Mouse (Mus musculus) heart, embryonic 12.5 days (tissue): ENCODE measurements around the gene Vmac. TPM values are rescaled to one million over a fixed set of nuclear protein-coding genes. Genes with fewer than 3 reads are reported as not detected.

Experiments
- ATAC-seq: fragments of 200-750 bp; cut with Nextera tagmentation; 2 replicates; pipeline ENCODE4 v1.8.0; 2017; ENCODE audit warnings: moderate TSS enrichment, moderate library complexity; ENCODE audit not compliant: insufficient number of reproducible peaks, low FRiP score
- H3K27ac ChIP-seq: fragments of 300-500 bp; sonication (generic); 2 replicates; pipeline ENCODE4 v1.5.1; 2016; ENCODE audit warnings: mild to moderate bottlenecking, moderate library complexity; ENCODE audit not compliant: poor library complexity, severe bottlenecking
- H3K27me3 ChIP-seq: fragments of 300-500 bp; sonication (generic); replicated peaks from 2 replicates; pipeline ENCODE4 v1.6.1; 2016; ENCODE audit warnings: mild to moderate bottlenecking, moderate library complexity
- H3K36me3 ChIP-seq: fragments of 300-500 bp; sonication (generic); 2 replicates; pipeline ENCODE4 v1.6.1; 2016; ENCODE audit warnings: mild to moderate bottlenecking, moderate library complexity
- H3K4me1 ChIP-seq: fragments of 300-500 bp; sonication (generic); replicated peaks from 2 replicates; pipeline ENCODE4 v1.6.1; 2016; ENCODE audit warnings: mild to moderate bottlenecking
- H3K4me2 ChIP-seq: fragments of 300-500 bp; sonication (generic); 2 replicates; pipeline ENCODE4 v1.6.1; 2016; ENCODE audit warnings: mild to moderate bottlenecking, moderate library complexity
- H3K4me3 ChIP-seq: fragments of 300-500 bp; sonication (generic); 2 replicates; pipeline ENCODE4 v1.5.1; 2016; ENCODE audit warnings: mild to moderate bottlenecking
- H3K9ac ChIP-seq: fragments of 300-500 bp; sonication (generic); 2 replicates; pipeline ENCODE4 v1.6.1; 2016; ENCODE audit warnings: mild to moderate bottlenecking, moderate library complexity
- H3K9me3 ChIP-seq: fragments of 300-500 bp; sonication (generic); replicated peaks from 2 replicates; pipeline ENCODE4 v1.6.1; 2016; ENCODE audit warnings: mild to moderate bottlenecking, moderate library complexity
- whole genome bisulfite sequencing: fragments of 180-500 bp; shearing (Covaris S2); methylation state at CpG from one replicate; pipeline ENCODE4 v1.1.7; 2016; 5-methylcytosine and 5-hydroxymethylcytosine counted together
- polyA plus RNA-seq: library from polyadenylated mRNA; unstranded; fragments of >200 nt; fragmentation: Nextera tagmentation; extraction: Ambion mirVana; gene quantifications from 2 replicates; pipeline ENCODE4 v1.2.1, GENCODE M21; 2016

Gene Vmac
- polyA plus RNA-seq, 1 experiment from 2014 or later: 12.1 TPM

- H3K36me3 ChIP-seq: peaks cover 26% of the 10 kb centered on the region
- WGBS: 47% methylated on average over 11 of the region's 11 CpGs
- no peaks in the 10 kb centered on the region for H3K27me3 ChIP-seq
- H3K9ac ChIP-seq: peak overlapping the region; percentile 51
- H3K27ac ChIP-seq: no peak overlapping the region
- H3K4me1 ChIP-seq: peaks cover 44% of the 10 kb centered on the region
- ATAC-seq: no peak
- no peaks in the 10 kb centered on the region for H3K9me3 ChIP-seq
- peak overlapping the region; percentile 91 for H3K4me2 ChIP-seq
- H3K4me3 ChIP-seq: 0 out of 2 replicates have a peak overlapping the region, but pooled peaks have one; percentile 94
These were observed 2.5 kb downstream of the Vmac start for GRCm38 (mm10) chr17:56715360-56715759.

GRCm38 (mm10) chr17:56709708-56710107 lies 8.1 kb downstream of the Vmac start:
- peaks cover 81% of the 10 kb centered on the region for H3K36me3 ChIP-seq
- 90% methylated on average over 3 of the region's 3 CpGs for WGBS
- no peak overlapping the region for H3K4me3 ChIP-seq

DNA sequence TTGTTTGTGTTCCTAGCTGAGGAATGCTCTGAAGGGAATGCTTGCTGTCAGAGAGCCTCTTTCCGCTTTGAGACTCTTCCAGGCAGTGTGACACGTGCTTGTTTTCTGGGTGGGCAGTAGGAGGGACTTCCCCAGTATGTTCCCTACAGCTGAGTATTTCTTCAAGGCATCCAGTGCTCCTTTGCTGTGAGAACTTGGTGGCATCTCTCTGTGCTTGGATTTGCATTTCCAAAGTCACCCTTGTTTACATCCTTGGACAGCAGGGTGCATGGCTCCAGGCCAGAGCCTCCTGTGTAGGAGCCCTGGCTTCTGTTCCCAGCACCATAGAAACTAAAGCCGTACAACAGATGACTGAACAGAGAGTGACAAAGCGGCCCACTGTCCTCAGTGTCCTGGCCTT lies 9.1 kb downstream of the Vmac start:
- ATAC-seq: no peak
- H3K36me3 ChIP-seq: peaks cover 90% of the 10 kb centered on the region
- no peak overlapping the region for H3K4me3 ChIP-seq
- no peaks in the 10 kb centered on the region for H3K9me3 ChIP-seq
- H3K4me1 ChIP-seq: peaks cover 4% of the 10 kb centered on the region
- H3K4me2 ChIP-seq: no peak overlapping the region
- H3K27ac ChIP-seq: no peak overlapping the region
- H3K27me3 ChIP-seq: no peaks in the 10 kb centered on the region
- no peak overlapping the region for H3K9ac ChIP-seq
- 74% methylated on average over 4 of the region's 4 CpGs for WGBS

More at GRCm38 (mm10) chr17:56709708-56710107, 8.1 kb downstream of the Vmac start:
- Histone ChIP-seq H3K9me3 (no peaks in the 10 kb centered on the region), H3K27ac (no peak overlapping the region), H3K9ac (no peak overlapping the region), H3K4me1 (peaks cover 13% of the 10 kb centered on the region), H3K4me2 (no peak overlapping the region), H3K27me3 (no peaks in the 10 kb centered on the region)
- no peak for ATAC-seq

- no peak for ATAC-seq
- Histone ChIP-seq H3K9me3 (no peaks in the 10 kb centered on the region), H3K4me1 (no peaks in the 10 kb centered on the region), H3K4me3 (no peak overlapping the region), H3K27me3 (no peaks in the 10 kb centered on the region), H3K36me3 (peaks cover 96% of the 10 kb centered on the region), H3K9ac (no peak overlapping the region), H3K27ac (no peak overlapping the region), H3K4me2 (no peak overlapping the region)
- WGBS: 100% methylated on average over 1 of the region's 1 CpGs
These were observed 11.3 kb downstream of the Vmac start for GRCm38 (mm10) chr17:56706515-56706914.

GRCm38 (mm10) chr17:56703038-56703437 lies 14.8 kb downstream of the Vmac start:
- no peak for ATAC-seq

GRCm38 (mm10) chr17:56700451-56700850 lies 17.4 kb downstream of the Vmac start:
- Histone ChIP-seq H3K4me3 (no peak overlapping the region), H3K27me3 (no peaks in the 10 kb centered on the region), H3K36me3 (peaks cover 97% of the 10 kb centered on the region), H3K4me1 (0 out of 2 replicates have a peak, but pooled peaks cover 1% of the 10 kb centered on the region), H3K9me3 (no peaks in the 10 kb centered on the region), H3K27ac (no peak overlapping the region), H3K4me2 (no peak overlapping the region), H3K9ac (no peak overlapping the region)
- WGBS: 70% methylated on average over 2 of the region's 2 CpGs
- ATAC-seq: no peak

More at GRCm38 (mm10) chr17:56703038-56703437, 14.8 kb downstream of the Vmac start:
- H3K27me3 ChIP-seq: no peaks in the 10 kb centered on the region
- peaks cover 96% of the 10 kb centered on the region for H3K36me3 ChIP-seq
- no peak overlapping the region for H3K27ac ChIP-seq
- no peak overlapping the region for H3K4me3 ChIP-seq
- no peaks in the 10 kb centered on the region for H3K4me1 ChIP-seq
- WGBS: 73% methylated on average over 4 of the region's 4 CpGs
- no peak overlapping the region for H3K9ac ChIP-seq
- H3K4me2 ChIP-seq: no peak overlapping the region
- H3K9me3 ChIP-seq: no peaks in the 10 kb centered on the region

- peaks cover 41% of the 10 kb centered on the region for H3K4me1 ChIP-seq
- H3K36me3 ChIP-seq: peaks cover 86% of the 10 kb centered on the region
- WGBS: 50% methylated on average over 6 of the region's 6 CpGs
- no peaks in the 10 kb centered on the region for H3K27me3 ChIP-seq
- H3K4me2 ChIP-seq: peak overlapping the region; percentile 17; the same call in 1 of the 2 replicates
- no peak overlapping the region for H3K4me3 ChIP-seq
- ATAC-seq: peak; percentile 57; the same call in 1 of the 2 replicates
- no peaks in the 10 kb centered on the region for H3K9me3 ChIP-seq
- H3K9ac ChIP-seq: no peak overlapping the region
- H3K27ac ChIP-seq: peak overlapping the region; percentile 24; the same call in 1 of the 2 replicates
These were observed 23.9 kb downstream of the Vmac start for GRCm38 (mm10) chr17:56693851-56694310.

GRCm38 (mm10) chr17:56693395-56693794 lies 24.4 kb downstream of the Vmac start:
- Histone ChIP-seq H3K4me2 (peak overlapping the region; percentile 17; the same call in 1 of the 2 replicates), H3K27me3 (no peaks in the 10 kb centered on the region)
- WGBS: 48% methylated on average over 1 of the region's 1 CpGs

GRCm38 (mm10) chr17:56688689-56689088 lies 29.1 kb downstream of the Vmac start:
- Histone ChIP-seq H3K9ac (no peak overlapping the region), H3K27me3 (no peaks in the 10 kb centered on the region), H3K4me2 (no peak overlapping the region), H3K9me3 (no peaks in the 10 kb centered on the region), H3K4me1 (peaks cover 62% of the 10 kb centered on the region), H3K36me3 (peaks cover 87% of the 10 kb centered on the region), H3K27ac (no peak overlapping the region), H3K4me3 (no peak overlapping the region)
- no peak for ATAC-seq
- WGBS: 88% methylated on average over 2 of the region's 2 CpGs

More at GRCm38 (mm10) chr17:56693395-56693794, 24.4 kb downstream of the Vmac start:
- Histone ChIP-seq H3K4me1 (peaks cover 43% of the 10 kb centered on the region), H3K9ac (no peak overlapping the region), H3K4me3 (no peak overlapping the region), H3K9me3 (no peaks in the 10 kb centered on the region), H3K36me3 (peaks cover 86% of the 10 kb centered on the region), H3K27ac (peak overlapping the region; percentile 24; the same call in 1 of the 2 replicates)
- ATAC-seq: no peak

DNA sequence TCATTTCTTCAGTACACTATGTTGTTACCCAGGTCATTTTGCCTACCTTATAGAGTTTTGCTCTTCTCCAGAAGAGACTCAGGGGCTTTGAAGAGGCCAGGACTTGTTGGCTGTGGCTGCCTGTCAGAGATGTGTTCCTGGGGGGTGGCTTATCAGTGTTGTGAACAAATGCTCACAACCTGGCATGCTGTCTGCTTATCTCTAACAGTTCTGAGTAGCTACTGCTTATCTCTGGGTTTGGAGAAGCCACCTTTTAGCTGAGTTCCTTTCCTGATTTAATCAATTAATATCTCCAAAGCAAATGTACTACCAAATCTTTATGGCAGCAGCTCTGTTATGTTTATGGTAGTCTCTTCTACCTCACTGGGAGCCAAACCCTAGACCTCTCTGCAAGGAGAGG lies 29.8 kb downstream of the Vmac start:
- H3K27me3 ChIP-seq: no peaks in the 10 kb centered on the region
- no peak overlapping the region for H3K4me2 ChIP-seq
- no peak overlapping the region; the same call in 1 of the 2 replicates for H3K27ac ChIP-seq
- H3K4me3 ChIP-seq: no peak overlapping the region
- no peaks in the 10 kb centered on the region for H3K9me3 ChIP-seq
- peak; percentile 74; the same call in 1 of the 2 replicates for ATAC-seq
- H3K4me1 ChIP-seq: peaks cover 62% of the 10 kb centered on the region
- no peak overlapping the region for H3K9ac ChIP-seq
- peaks cover 88% of the 10 kb centered on the region for H3K36me3 ChIP-seq

GRCm38 (mm10) chr17:56686801-56687200 lies 31.0 kb downstream of the Vmac start:
- peaks cover 88% of the 10 kb centered on the region for H3K36me3 ChIP-seq

GRCm38 (mm10) chr17:56684649-56685048 lies 33.2 kb downstream of the Vmac start:
- H3K9ac ChIP-seq: no peak overlapping the region
- 85% methylated on average over 2 of the region's 2 CpGs for WGBS
- H3K27me3 ChIP-seq: no peaks in the 10 kb centered on the region
- H3K36me3 ChIP-seq: peaks cover 88% of the 10 kb centered on the region
- H3K27ac ChIP-seq: no peak overlapping the region
- H3K4me3 ChIP-seq: no peak overlapping the region
- H3K9me3 ChIP-seq: no peaks in the 10 kb centered on the region
- no peak for ATAC-seq
- no peak overlapping the region for H3K4me2 ChIP-seq
- peaks cover 65% of the 10 kb centered on the region for H3K4me1 ChIP-seq

More at GRCm38 (mm10) chr17:56686801-56687200, 31.0 kb downstream of the Vmac start:
- H3K9ac ChIP-seq: peak overlapping the region; percentile 21; the same call in 1 of the 2 replicates
- H3K4me3 ChIP-seq: no peak overlapping the region
- H3K27ac ChIP-seq: no peak overlapping the region
- H3K4me2 ChIP-seq: no peak overlapping the region
- no peak for ATAC-seq
- H3K27me3 ChIP-seq: no peaks in the 10 kb centered on the region
- no peaks in the 10 kb centered on the region for H3K9me3 ChIP-seq
- WGBS: 81% methylated on average over 4 of the region's 4 CpGs
- H3K4me1 ChIP-seq: peaks cover 62% of the 10 kb centered on the region
